Mouse (Mus musculus) midbrain, postnatal 0 days (tissue): Measurements from ENCODE around the gene Avil. TPM values are rescaled to one million over a fixed set of nuclear protein-coding genes. Genes with fewer than 3 reads are reported as not detected.
A peak's percentile ranks its signal among the peaks of the same experiment; 100 is the strongest.

ENCODE experiments used
- ATAC-seq: fragments of 200-750 bp; cut with Nextera tagmentation; 2 replicates; pipeline ENCODE4 v1.8.0; 2017; ENCODE audit warnings: moderate number of reproducible peaks, mild to moderate bottlenecking, moderate TSS enrichment, moderate library complexity; ENCODE audit not compliant: low FRiP score
- DNase-seq: peaks from one replicate; pipeline ENCODE4 v3.0.0-alpha.2; 2015; ENCODE audit warnings: low spot score
- H3K27ac ChIP-seq: fragments of 300-500 bp; sonication (generic); 2 replicates; pipeline ENCODE4 v1.5.1; 2014; ENCODE audit warnings: low read depth, mild to moderate bottlenecking, low read length, mixed read lengths
- H3K27me3 ChIP-seq: fragments of 300-500 bp; sonication (generic); 2 replicates; pipeline ENCODE4 v1.6.1; 2014; ENCODE audit warnings: low read length, control low read depth, mixed read lengths; ENCODE audit not compliant: insufficient read depth
- H3K36me3 ChIP-seq: fragments of 300-500 bp; sonication (generic); 2 replicates; pipeline ENCODE4 v1.6.1; 2014; ENCODE audit warnings: low read length, control low read depth, mixed read lengths; ENCODE audit not compliant: insufficient read depth
- H3K4me1 ChIP-seq: fragments of 300-500 bp; sonication (generic); 2 replicates; pipeline ENCODE4 v1.6.1; 2014; ENCODE audit warnings: mild to moderate bottlenecking, control low read depth, antibody characterized with exemption, low read length, mixed read lengths; ENCODE audit not compliant: insufficient read depth
- H3K4me2 ChIP-seq: fragments of 300-500 bp; sonication (generic); 2 replicates; pipeline ENCODE4 v1.6.1; 2014; ENCODE audit warnings: low read depth, mild to moderate bottlenecking, low read length, mixed read lengths; ENCODE audit not compliant: poor library complexity, severe bottlenecking
- H3K4me3 ChIP-seq: fragments of 300-500 bp; sonication (generic); 2 replicates; pipeline ENCODE4 v1.5.1; 2014; ENCODE audit warnings: low read depth, mild to moderate bottlenecking, low read length, moderate library complexity
- H3K9ac ChIP-seq: fragments of 300-500 bp; sonication (generic); replicated peaks from 2 replicates; pipeline ENCODE4 v1.6.1; 2014; ENCODE audit warnings: mild to moderate bottlenecking, low read length, moderate library complexity, mixed read lengths; ENCODE audit not compliant: poor library complexity, severe bottlenecking
- H3K9me3 ChIP-seq: fragments of 300-500 bp; sonication (generic); 2 replicates; pipeline ENCODE4 v1.6.1; 2016; ENCODE audit warnings: low read length, control low read depth
- CTCF ChIP-seq: IDR thresholded peaks from 2 replicates; pipeline ENCODE4 v1.5.1; 2016; ENCODE audit warnings: antibody characterized with exemption, mild to moderate bottlenecking
- WGBS: fragments of 180-500 bp; shearing (Covaris S2); extraction: QIAGEN DNeasy Blood & Tissue Kit; methylation state at CpG from one replicate; pipeline ENCODE4 v1.1.7; 2014; 5-methylcytosine and 5-hydroxymethylcytosine counted together
- polyA plus RNA-seq: library from polyadenylated mRNA; unstranded; fragments of >200 nt; fragmentation: Nextera tagmentation; extraction: Ambion mirVana; gene quantifications from 2 replicates; pipeline ENCODE4 v1.2.1, GENCODE M21; 2015
- total RNA-seq: library from RNA; depleted of rRNA; stranded (reverse); fragments of >200 nt; gene quantifications from 2 replicates; pipeline ENCODE4 v1.2.3, GENCODE M21; 2014

Gene Avil
- total and polyA plus RNA-seq, 2 experiments from 2014 or later, result 1.3 to 2.0 TPM

- no peak for ATAC-seq
These were observed 17.2 kb upstream of the Avil start for GRCm38 (mm10) chr10:126983193-126983725.

GRCm38 (mm10) chr10:126984189-126985004 lies 16.1 kb upstream of the Avil start:
- peak; percentile 53 for DNase-seq
- H3K36me3 ChIP-seq, result no peaks in the 10 kb centered on the region
- no peak for TF ChIP-seq CTCF
- H3K9me3 ChIP-seq, result no peaks in the 10 kb centered on the region
- peak overlapping the region; percentile 12; the same call in 1 of the 2 replicates for H3K4me2 ChIP-seq
- ATAC-seq, result no peak
- peaks cover 30% of the 10 kb centered on the region for H3K4me1 ChIP-seq
- no peak overlapping the region for H3K9ac ChIP-seq
- H3K27ac ChIP-seq, result peak overlapping the region; percentile 18; the same call in 1 of the 2 replicates
- WGBS, result 19% methylated on average over 5 of the region's 5 CpGs
- H3K4me3 ChIP-seq, result no peak overlapping the region
- H3K27me3 ChIP-seq, result no peaks in the 10 kb centered on the region

More at GRCm38 (mm10) chr10:126983193-126983725, 17.2 kb upstream of the Avil start:
- 45% methylated on average over 14 of the region's 14 CpGs for WGBS
- Histone ChIP-seq H3K4me2 (peak overlapping the region; percentile 89), H3K9ac (no peak overlapping the region), H3K36me3 (no peaks in the 10 kb centered on the region), H3K4me1 (peaks cover 30% of the 10 kb centered on the region), H3K4me3 (no peak overlapping the region), H3K27me3 (no peaks in the 10 kb centered on the region), H3K27ac (no peak overlapping the region), H3K9me3 (no peaks in the 10 kb centered on the region)
- no peak for TF ChIP-seq CTCF
- no peak for DNase-seq

- Histone ChIP-seq H3K27ac (no peak overlapping the region), H3K27me3 (no peaks in the 10 kb centered on the region), H3K4me2 (peak overlapping the region; percentile 12; the same call in 1 of the 2 replicates), H3K9me3 (no peaks in the 10 kb centered on the region), H3K4me3 (no peak overlapping the region), H3K36me3 (no peaks in the 10 kb centered on the region), H3K4me1 (peaks cover 30% of the 10 kb centered on the region), H3K9ac (no peak overlapping the region)
- no peak for ATAC-seq
- TF ChIP-seq CTCF, result no peak
- DNase-seq, result no peak
- WGBS, result 80% methylated on average over 4 of the region's 4 CpGs
These were observed 15.4 kb upstream of the Avil start for GRCm38 (mm10) chr10:126985127-126985526.

- H3K27me3 ChIP-seq, result no peaks in the 10 kb centered on the region
- H3K9ac ChIP-seq, result no peak overlapping the region
- peaks cover 30% of the 10 kb centered on the region for H3K4me1 ChIP-seq
- WGBS, result 94% methylated on average over 9 of the region's 9 CpGs
- H3K4me2 ChIP-seq, result no peak overlapping the region
- no peak overlapping the region for H3K27ac ChIP-seq
- TF ChIP-seq CTCF, result no peak
- DNase-seq (no peak), ATAC-seq (no peak)
- no peak overlapping the region for H3K4me3 ChIP-seq
- no peaks in the 10 kb centered on the region for H3K9me3 ChIP-seq
- no peaks in the 10 kb centered on the region for H3K36me3 ChIP-seq
These were observed 14.9 kb upstream of the Avil start for GRCm38 (mm10) chr10:126985579-126985978.

- H3K27ac ChIP-seq, result 0 out of 2 replicates have a peak overlapping the region, but pooled peaks have one; percentile 27
- no peaks in the 10 kb centered on the region for H3K9me3 ChIP-seq
- no peak overlapping the region; the same call in 1 of the 2 replicates for H3K9ac ChIP-seq
- no peak for TF ChIP-seq CTCF
- DNase-seq (peak; percentile 91), ATAC-seq (peak; percentile 48)
- 0 out of 2 replicates have a peak, but pooled peaks cover 5% of the 10 kb centered on the region for H3K36me3 ChIP-seq
- H3K27me3 ChIP-seq, result no peaks in the 10 kb centered on the region
- no peak overlapping the region for H3K4me2 ChIP-seq
- WGBS, result 44% methylated on average over 4 of the region's 4 CpGs
- no peak overlapping the region for H3K4me3 ChIP-seq
- H3K4me1 ChIP-seq, result peaks cover 23% of the 10 kb centered on the region
These were observed 14.0 kb upstream of the Avil start for GRCm38 (mm10) chr10:126986541-126986961.
